Mouse (Mus musculus): ENCODE measurements around the gene Rnf216. TPM values are rescaled to one million over a fixed set of nuclear protein-coding genes. Genes with fewer than 3 reads are reported as not detected.

The Rnf216 gene
- total and polyA plus RNA-seq, 3 experiments, result 15.5 to 30.7 (median 18.2) TPM

- in situ Hi-C loops (cut with MboI; ENCODE audit: low pct_ligation_motif_present, low pct_unique_long_range_greater_than_20kb, low sequenced_read_pairs) (no loop called here), dilution Hi-C loops (cut with MboI; ENCODE audit: extremely low pct_ligation_motif_present, extremely low pct_unique_long_range_greater_than_20kb, low sequenced_read_pairs) (no loop called here)
- H3K4me1 ChIP-seq (ENCODE audit: control insufficient read depth in 1 of 2, insufficient read depth in 2 of 2), result peaks cover 16 to 72% of the 10 kb centered on the region in 2 experiments
- H3K9ac ChIP-seq (ENCODE audit: insufficient read depth, low read depth), result no peak overlapping the region
- H3K4me2 ChIP-seq (ENCODE audit: insufficient read depth, low read depth, poor library complexity, severe bottlenecking), result no peak overlapping the region
- no peak for DNase-seq (ENCODE audit: extremely low read depth)
- TF ChIP-seq KAT2A (IDR thresholded peaks at IDR 0.05; ENCODE audit: insufficient replicate concordance, low read length) (no peak), CHD2 (IDR thresholded peaks at IDR 0.05; ENCODE audit: low read length) (no peak), HCFC1 (IDR thresholded peaks at IDR 0.05; ENCODE audit: low read depth, low read length) (no peak), PAX5 (IDR thresholded peaks at IDR 0.05; ENCODE audit: low read length) (no peak), USF1 (IDR thresholded peaks at IDR 0.05; ENCODE audit: low read depth, low read length) (no peak), SMC3 (IDR thresholded peaks at IDR 0.05; ENCODE audit: low read depth, low read length) (no peak), NELFE (IDR thresholded peaks at IDR 0.05; ENCODE audit: low read depth, low read length) (no peak), ZNF384 (IDR thresholded peaks at IDR 0.05; ENCODE audit: low read depth, low read length) (no peak)
- H3K36me3 ChIP-seq (replicated peaks in 1 of 2; ENCODE audit: control insufficient read depth in 1 of 2, insufficient read depth in 1 of 2, low read length in 1 of 2), result peaks cover 18 to 61% of the 10 kb centered on the region in 2 experiments
- no peak overlapping the region for H3K4me3 ChIP-seq (replicated peaks in 1 of 3; ENCODE audit: low read depth in 2 of 3, low read length in 2 of 3, poor library complexity in 1 of 3)
- H3K27ac ChIP-seq (ENCODE audit: insufficient read depth, low read depth), result no peak overlapping the region
- peaks cover 2% of the 10 kb centered on the region for H3K9me3 ChIP-seq (replicated peaks; ENCODE audit: low read length)
- no peaks in the 10 kb centered on the region for H3K27me3 ChIP-seq (replicated peaks)
- no peaks in the 10 kb centered on the region; the same call in 1 of the 2 replicates for H3K79me2 ChIP-seq (replicated peaks; ENCODE audit: control insufficient read depth, extremely low read depth, insufficient read depth, poor library complexity, severe bottlenecking)
Measured at GRCm38 (mm10) chr5:143052677-143053076, 60.1 kb downstream of the Rnf216 start.

- H3K4me2 ChIP-seq (ENCODE audit: insufficient read depth, low read depth, poor library complexity, severe bottlenecking), result no peak overlapping the region
- TF ChIP-seq NELFE (IDR thresholded peaks at IDR 0.05; ENCODE audit: low read depth, low read length) (no peak), BHLHE40 (IDR thresholded peaks at IDR 0.05; ENCODE audit: low read depth, low read length) (no peak), USF2 (conservative IDR thresholded peaks at IDR 0.05; ENCODE audit: low read depth, low read length) (no peak), CTCF (conservative IDR thresholded peaks at IDR 0.05 in 1 of 2, IDR thresholded peaks at IDR 0.05 in 1 of 2; ENCODE audit: low read depth in 2 of 2, low read length in 2 of 2) (no peak), RAD21 (IDR thresholded peaks at IDR 0.05; ENCODE audit: low read depth, low read length) (no peak), RCOR1 (conservative IDR thresholded peaks at IDR 0.05; ENCODE audit: low read depth, low read length) (no peak), MAZ (IDR thresholded peaks at IDR 0.05; ENCODE audit: low read depth, low read length) (no peak), ELF1 (IDR thresholded peaks at IDR 0.05; ENCODE audit: low read depth, low read length) (no peak), MAFK (IDR thresholded peaks at IDR 0.05; ENCODE audit: insufficient replicate concordance, low read length) (no peak), EP300 (IDR thresholded peaks at IDR 0.05; ENCODE audit: low read length) (no peak), ZKSCAN1 (IDR thresholded peaks at IDR 0.05; ENCODE audit: borderline replicate concordance, low read depth, low read length) (no peak), SIN3A (IDR thresholded peaks at IDR 0.05; ENCODE audit: low read length) (no peak), UBTF (IDR thresholded peaks at IDR 0.05; ENCODE audit: low read depth, low read length) (no peak)
- peaks cover 20 to 66% of the 10 kb centered on the region in 2 experiments for H3K36me3 ChIP-seq (replicated peaks in 1 of 2; ENCODE audit: control insufficient read depth in 1 of 2, insufficient read depth in 1 of 2, low read length in 1 of 2)
- H3K79me2 ChIP-seq (replicated peaks; ENCODE audit: control insufficient read depth, extremely low read depth, insufficient read depth, poor library complexity, severe bottlenecking), result no peaks in the 10 kb centered on the region; the same call in 1 of the 2 replicates
- no peak overlapping the region for H3K27ac ChIP-seq (ENCODE audit: insufficient read depth, low read depth)
- in situ Hi-C loops (cut with MboI; ENCODE audit: low pct_ligation_motif_present, low pct_unique_long_range_greater_than_20kb, low sequenced_read_pairs), result no loop called here
- peaks cover 15 to 64% of the 10 kb centered on the region in 2 experiments for H3K4me1 ChIP-seq (ENCODE audit: control insufficient read depth in 1 of 2, insufficient read depth in 2 of 2)
- H3K27me3 ChIP-seq (replicated peaks), result no peaks in the 10 kb centered on the region
- DNase-seq (ENCODE audit: extremely low read depth), result no peak
- H3K9me3 ChIP-seq (replicated peaks; ENCODE audit: low read length), result peaks cover 2% of the 10 kb centered on the region
- dilution Hi-C loops (cut with MboI; ENCODE audit: extremely low pct_ligation_motif_present, extremely low pct_unique_long_range_greater_than_20kb, low sequenced_read_pairs), result no loop called here
- H3K4me3 ChIP-seq (replicated peaks in 1 of 3; ENCODE audit: low read depth in 2 of 3, low read length in 2 of 3, poor library complexity in 1 of 3), result no peak overlapping the region
- H3K9ac ChIP-seq (ENCODE audit: insufficient read depth, low read depth), result no peak overlapping the region
Measured at GRCm38 (mm10) chr5:143051851-143052250, 60.9 kb downstream of the Rnf216 start.

Measured in CH12.LX (cell line).